In genomic region chr11:25772231-25772630, GRCm38 (mm10) we compare ENCODE assay signal across 26 mouse cellular contexts.
"Had no signal": no experiment of that assay in that cellular context is flagged by ENCODE, and none has a peak within 500 bp of the region (broad histone marks: within the 10 kb centered on the region; RNA-seq: fewer than 3 reads in every experiment).

No protein-coding gene starts in this region.

- H3K4me3 ChIP-seq: embryonic facial prominence, embryonic 10.5 days; embryonic facial prominence, embryonic 12.5 days; embryonic facial prominence, embryonic 13.5 days; embryonic facial prominence, embryonic 15.5 days; erythroblast, embryonic 14.5 days; forebrain, embryonic 10.5 days; forebrain, embryonic 12.5 days; forebrain, embryonic 13.5 days; forebrain, embryonic 15.5 days; gastrocnemius, adult 2 months; heart, adult 2 months had no signal

- H3K27ac ChIP-seq: embryonic facial prominence, embryonic 10.5 days; embryonic facial prominence, embryonic 12.5 days; embryonic facial prominence, embryonic 13.5 days; embryonic facial prominence, embryonic 15.5 days; forebrain, embryonic 10.5 days; forebrain, embryonic 12.5 days; forebrain, embryonic 13.5 days; gastrocnemius, adult 2 months; heart, adult 2 months had no signal

- DNase-seq: cerebellum, adult 8-10 months; cerebellum, adult 9-10 months; cerebellum, adult 9-11 months; cerebellum, postnatal 10 days; cerebellum, postnatal 14 days; cerebellum, postnatal 25 days; cerebellum, postnatal 36 days; embryo, embryonic 11 days; forebrain, postnatal 0 days; gastrocnemius, adult 2 months; gastrocnemius, postnatal 10 days; gastrocnemius, postnatal 14 days; gastrocnemius, postnatal 25 days; gastrocnemius, postnatal 36 days; heart, adult 11 months; heart, adult 18-20 months; heart, adult 2 months had no signal
